Mouse (Mus musculus) cerebellum, adult (tissue): ENCODE data around the gene Fez2.

Experiments
- ATAC-seq: cut with Nextera tagmentation; 2 replicates; pipeline ENCODE4 v1.9.2; 2017; ENCODE audit warnings: mild to moderate bottlenecking, moderate library complexity, mixed read lengths; ENCODE audit not compliant: insufficient number of reproducible peaks, low FRiP score, low TSS enrichment

The Fez2 gene

GRCm38 (mm10) chr17:78417381-78418281 lies at the start of gene Fez2:
Gene Fez2 (minus strand): TSS chr17:78418152.
- ATAC-seq: peak; percentile 77

DNA sequence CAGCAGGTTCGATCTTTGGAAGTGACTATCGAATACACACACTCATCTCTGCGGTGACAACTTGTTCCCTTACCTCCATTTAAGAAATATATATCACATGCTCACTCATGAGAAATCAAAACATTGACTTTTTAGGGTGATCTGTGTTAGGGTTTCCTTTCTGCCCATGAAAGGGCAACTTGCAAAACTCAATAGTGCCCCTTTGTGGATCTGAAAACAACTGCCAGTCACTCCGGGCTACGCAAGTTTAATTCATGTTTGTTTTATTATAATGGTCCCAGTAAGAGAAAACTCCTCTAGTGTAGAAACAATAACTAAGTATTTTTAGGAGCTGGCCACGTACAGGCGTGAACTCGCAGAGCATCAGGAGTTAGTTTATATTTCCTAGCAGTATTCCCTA lies 47.5 kb upstream of the Fez2 start:
- ATAC-seq: no peak

DNA sequence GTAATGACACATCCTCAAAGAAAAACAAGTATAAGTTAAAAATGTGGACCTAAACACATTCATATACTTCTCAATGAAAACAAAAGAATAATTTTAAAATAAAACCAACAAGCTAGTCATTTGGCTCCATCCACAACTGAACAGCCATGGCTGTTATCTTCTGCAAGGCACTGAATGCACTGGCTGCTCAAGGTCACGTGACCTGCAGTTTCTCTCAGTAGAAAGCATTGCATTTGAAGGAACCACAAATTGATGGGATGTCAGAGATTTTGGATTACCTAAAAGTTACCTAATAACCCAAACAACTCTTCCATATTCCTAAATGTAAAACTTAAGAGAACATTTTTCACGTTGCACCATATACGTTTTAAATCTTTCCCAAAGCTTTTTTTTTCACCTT lies 47.1 kb upstream of the Fez2 start:
- ATAC-seq: no peak

GRCm38 (mm10) chr17:78460140-78460539 lies 42.2 kb upstream of the Fez2 start:
- ATAC-seq: no peak

- no peak for ATAC-seq
Observed at GRCm38 (mm10) chr17:78455556-78455955, 37.6 kb upstream of the Fez2 start.

DNA sequence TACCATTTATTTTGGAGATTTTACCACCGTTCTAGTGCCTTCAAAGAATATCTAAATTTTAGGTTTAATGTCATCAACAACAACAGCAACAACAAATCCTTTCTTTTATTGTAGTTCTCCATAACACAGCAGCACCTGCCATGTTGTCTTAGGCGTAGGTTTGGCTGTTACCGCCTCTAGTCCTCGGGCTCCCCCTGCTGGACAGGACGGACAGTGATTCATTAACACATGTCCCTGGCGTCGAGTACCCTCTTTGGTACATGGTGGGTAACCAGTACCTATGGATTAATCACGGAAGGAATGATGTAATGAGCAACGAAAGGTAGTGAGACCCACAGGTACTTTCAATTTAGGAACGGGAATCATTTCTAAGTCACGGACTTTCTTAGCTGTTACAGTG lies 37.2 kb upstream of the Fez2 start:
- peak; percentile 74; the same call in 1 of the 2 replicates for ATAC-seq

DNA sequence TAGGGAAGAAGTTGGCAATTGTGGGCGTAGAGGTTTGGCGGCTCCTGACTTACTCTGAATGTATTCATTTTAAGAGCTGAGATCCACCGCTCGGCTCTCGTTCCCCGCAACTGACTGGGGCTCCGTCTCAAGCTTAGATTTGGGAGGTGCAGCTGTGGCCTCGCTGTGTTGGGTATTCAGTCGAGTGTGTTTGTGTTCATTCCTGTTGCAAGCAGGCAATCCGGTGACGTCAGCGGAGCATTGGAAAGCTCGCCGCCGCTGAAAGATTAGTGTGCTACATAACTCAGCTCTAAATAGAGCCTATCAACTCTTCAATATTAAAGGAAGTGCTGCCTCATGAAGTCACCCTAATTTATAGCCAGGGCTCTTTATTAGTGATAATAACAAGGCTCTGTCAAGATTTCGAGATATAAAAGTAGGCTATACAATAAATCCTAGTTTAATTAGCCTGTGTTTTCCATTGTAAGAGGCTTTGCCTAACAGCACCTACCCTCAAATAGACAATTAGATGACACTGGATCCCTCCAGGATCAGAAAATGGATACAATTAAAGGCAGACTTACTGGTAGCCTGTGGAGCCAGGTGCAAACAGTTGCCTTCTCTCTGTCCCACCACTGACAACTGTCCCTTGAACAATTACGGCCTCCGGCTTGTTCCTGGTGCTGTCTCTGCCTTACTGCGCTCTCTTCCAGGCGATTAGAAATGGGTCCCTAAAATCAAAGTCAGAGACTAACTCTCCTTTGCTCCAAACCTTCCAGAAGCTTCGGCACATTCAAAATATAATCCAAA lies 36.4 kb upstream of the Fez2 start:
- no peak for ATAC-seq

DNA sequence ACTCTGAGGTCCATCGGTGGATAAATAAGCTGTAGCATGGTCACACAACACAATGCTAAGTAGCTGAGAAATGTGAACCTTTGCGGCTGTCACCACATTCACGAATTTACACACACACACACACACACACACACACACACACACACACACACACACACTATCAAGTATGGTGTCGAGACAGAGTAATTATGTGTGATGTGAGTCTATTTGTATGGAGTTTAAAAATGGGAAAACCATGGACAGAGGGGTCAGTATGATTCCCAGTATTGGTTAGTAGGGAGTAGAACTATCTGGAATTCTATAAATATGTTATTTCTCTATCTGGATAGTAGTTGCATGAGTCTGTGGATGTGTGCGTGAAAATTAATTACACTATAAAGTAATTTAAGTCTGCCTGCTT lies 35.6 kb upstream of the Fez2 start:
- ATAC-seq: no peak

DNA sequence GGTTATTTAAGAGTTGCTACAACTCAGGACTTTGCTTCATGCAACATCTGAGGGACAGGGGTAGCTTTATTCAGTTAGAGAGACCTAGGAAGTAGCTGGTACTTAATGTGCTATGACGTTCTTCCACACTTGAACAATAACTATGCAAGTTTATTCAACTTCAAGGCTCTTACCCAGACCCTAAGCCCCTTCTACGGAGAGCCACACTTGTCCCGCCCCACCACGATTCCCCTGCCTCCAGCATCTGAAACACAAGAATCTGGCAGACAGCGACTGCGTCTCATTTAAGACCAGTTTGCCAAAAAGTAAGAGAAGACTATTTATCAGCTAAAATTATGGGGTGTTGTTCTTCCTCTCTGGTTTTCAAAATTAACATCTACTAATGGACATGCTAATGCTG lies 33.9 kb upstream of the Fez2 start:
- no peak for ATAC-seq

- no peak for ATAC-seq
Observed at GRCm38 (mm10) chr17:78451332-78451793, 33.4 kb upstream of the Fez2 start.

GRCm38 (mm10) chr17:78449635-78450197 lies 31.8 kb upstream of the Fez2 start:
- no peak for ATAC-seq

- ATAC-seq: no peak
Observed at GRCm38 (mm10) chr17:78444826-78445225, 26.9 kb upstream of the Fez2 start.

DNA sequence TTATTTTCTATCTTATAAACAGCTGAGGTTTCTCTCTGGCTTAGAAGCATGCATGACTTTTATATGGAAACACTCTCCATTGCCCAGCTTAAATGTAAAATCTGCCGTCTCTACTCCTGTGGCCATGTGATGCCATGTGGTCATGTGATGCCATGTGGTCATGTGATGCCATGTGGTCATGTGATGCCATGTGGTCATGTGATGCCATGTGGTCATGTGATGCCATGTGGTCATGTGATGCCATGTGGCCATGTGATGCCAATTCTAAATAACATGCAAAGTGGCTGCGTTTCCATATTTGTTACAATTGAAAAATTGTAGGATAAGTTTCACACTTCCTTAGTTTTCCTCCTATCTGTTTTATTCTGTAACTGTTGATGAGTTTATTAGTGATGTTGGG lies 22.8 kb upstream of the Fez2 start:
- ATAC-seq: no peak

DNA sequence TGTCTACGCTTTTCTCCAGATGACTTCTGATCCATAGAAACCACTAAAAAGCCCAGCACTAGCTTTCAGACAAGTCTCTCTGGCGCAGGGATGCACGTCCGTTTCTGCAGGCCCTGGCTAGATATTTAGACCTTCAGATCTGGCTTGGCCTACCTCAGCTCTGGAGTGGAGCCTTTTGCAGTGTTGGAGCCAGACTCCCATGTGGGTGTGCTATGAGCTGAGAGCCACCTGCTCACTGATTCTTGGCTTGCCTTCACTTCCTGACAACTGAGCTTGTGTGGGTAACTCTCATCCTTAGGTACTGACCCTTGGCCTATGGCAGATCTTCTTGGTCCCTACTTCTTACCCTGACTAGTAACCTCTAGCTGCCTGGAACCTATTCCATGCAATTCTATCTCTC lies 19.2 kb upstream of the Fez2 start:
- ATAC-seq: peak; percentile 95

GRCm38 (mm10) chr17:78435661-78436060 lies 17.7 kb upstream of the Fez2 start:
- ATAC-seq: no peak

DNA sequence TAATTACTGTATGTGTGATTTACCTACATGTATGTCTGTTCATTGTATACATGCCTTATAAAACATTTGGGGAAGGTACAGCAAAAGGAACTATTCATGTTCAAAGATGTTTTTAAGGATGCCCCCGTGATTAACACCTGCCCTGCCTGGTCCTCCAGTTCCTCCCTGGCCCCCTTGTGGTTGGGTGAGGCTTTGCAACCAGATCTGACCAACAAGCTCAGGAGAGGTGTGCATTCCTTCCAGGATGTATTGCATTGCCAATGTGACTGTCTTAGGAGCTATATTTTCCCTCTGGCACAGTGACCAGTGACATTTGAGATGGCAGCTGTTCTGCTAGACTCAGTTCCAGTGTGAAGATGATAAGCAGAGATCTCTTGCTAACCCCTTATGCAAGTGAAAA lies 16.8 kb upstream of the Fez2 start:
- ATAC-seq: peak; percentile 18; the same call in 1 of the 2 replicates

- no peak for ATAC-seq
Observed at GRCm38 (mm10) chr17:78430374-78430773, 12.4 kb upstream of the Fez2 start.

GRCm38 (mm10) chr17:78429051-78429450 lies 11.1 kb upstream of the Fez2 start:
- ATAC-seq: no peak

DNA sequence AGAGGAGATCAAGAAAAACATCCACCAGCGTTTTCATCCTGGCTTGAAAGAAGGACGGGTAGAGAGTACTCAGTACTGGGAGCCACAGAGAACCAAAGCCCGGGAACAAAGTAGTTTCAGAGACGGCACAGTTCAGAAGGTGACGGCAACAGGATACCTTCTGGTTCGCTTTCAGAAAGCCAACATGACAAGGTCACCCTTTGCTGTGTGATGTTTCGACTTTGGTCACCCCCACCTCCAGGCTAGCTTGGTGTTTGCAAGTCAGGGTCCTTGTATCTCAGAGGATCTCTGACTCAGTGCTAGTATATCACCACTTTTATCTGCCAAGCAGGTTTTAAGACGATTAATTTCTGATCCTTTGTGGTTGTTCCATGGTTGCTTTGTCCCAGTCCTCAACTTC lies 7.1 kb upstream of the Fez2 start:
- ATAC-seq: no peak

GRCm38 (mm10) chr17:78419216-78419615 lies 1.3 kb upstream of the Fez2 start:
- ATAC-seq: no peak

DNA sequence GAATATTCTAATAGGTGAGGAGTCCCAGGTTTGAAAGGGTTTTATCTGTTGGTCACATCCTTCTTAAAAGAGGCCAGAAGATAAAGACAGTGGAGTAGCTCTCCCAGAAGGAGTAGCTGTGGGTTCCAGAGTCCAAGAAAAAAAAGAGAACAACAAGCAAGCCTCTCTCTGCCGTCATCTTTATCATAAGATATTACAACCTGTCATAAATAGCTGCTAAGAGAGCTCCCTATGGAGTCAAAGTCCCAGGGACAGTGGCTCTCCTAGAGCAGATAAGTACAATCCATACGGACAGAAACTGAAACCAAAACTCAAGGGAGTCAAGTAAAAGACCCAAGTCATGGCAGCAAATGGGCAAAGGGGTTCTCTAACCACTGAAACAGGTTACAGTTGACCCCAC lies 2.7 kb downstream of the Fez2 start:
- ATAC-seq: no peak
